Mouse (Mus musculus) heart, embryonic 11.5 days (tissue): ENCODE results near the gene BC017158. TPM values are rescaled to one million over a fixed set of nuclear protein-coding genes. Genes with fewer than 3 reads are reported as not detected.
A peak's percentile ranks its signal among the peaks of the same experiment; 100 is the strongest.

Source experiments
- ATAC-seq: fragments of 200-750 bp; cut with Nextera tagmentation; replicated peaks from 2 replicates; pipeline ENCODE4 v1.8.0; 2017; ENCODE audit warnings: moderate library complexity; ENCODE audit not compliant: insufficient number of reproducible peaks, low FRiP score, low TSS enrichment
- H3K27ac ChIP-seq: fragments of 300-500 bp; sonication (generic); 2 replicates; pipeline ENCODE4 v1.5.1; 2014; ENCODE audit warnings: mild to moderate bottlenecking, low read depth, low read length
- H3K27me3 ChIP-seq: fragments of 300-500 bp; sonication (generic); 2 replicates; pipeline ENCODE4 v1.6.1; 2014; ENCODE audit warnings: mild to moderate bottlenecking, low read length, mixed read lengths; ENCODE audit not compliant: control insufficient read depth, insufficient read depth
- H3K36me3 ChIP-seq: fragments of 300-500 bp; sonication (generic); 2 replicates; pipeline ENCODE4 v1.6.1; 2014; ENCODE audit warnings: mild to moderate bottlenecking, low read length, moderate library complexity, mixed read lengths; ENCODE audit not compliant: control insufficient read depth, insufficient read depth
- H3K4me1 ChIP-seq: fragments of 300-500 bp; sonication (generic); 2 replicates; pipeline ENCODE4 v1.6.1; 2014; ENCODE audit warnings: low read length; ENCODE audit not compliant: control insufficient read depth, insufficient read depth
- H3K4me2 ChIP-seq: fragments of 300-500 bp; sonication (generic); 2 replicates; pipeline ENCODE4 v1.6.1; 2014; ENCODE audit warnings: mild to moderate bottlenecking, moderate library complexity
- H3K4me3 ChIP-seq: fragments of 300-500 bp; sonication (generic); 2 replicates; pipeline ENCODE4 v1.5.1; 2014; ENCODE audit warnings: low read depth, low read length
- H3K9ac ChIP-seq: fragments of 300-500 bp; sonication (generic); 2 replicates; pipeline ENCODE4 v1.6.1; 2014; ENCODE audit warnings: mild to moderate bottlenecking, low read depth, low read length, moderate library complexity
- H3K9me3 ChIP-seq: fragments of 300-500 bp; sonication (generic); replicated peaks from 2 replicates; pipeline ENCODE4 v1.6.1; 2016; ENCODE audit warnings: low read length; ENCODE audit not compliant: control insufficient read depth
- WGBS: fragments of 180-500 bp; shearing (Covaris S2); extraction: QIAGEN DNeasy Blood & Tissue Kit; methylation state at CpG from one replicate; pipeline ENCODE4 v1.1.7; 2014; ENCODE audit not compliant: insufficient replicate concordance; 5-methylcytosine and 5-hydroxymethylcytosine counted together
- polyA plus RNA-seq: library from polyadenylated mRNA; unstranded; fragments of >200 nt; fragmentation: Nextera tagmentation; extraction: Ambion mirVana; gene quantifications from 2 replicates; pipeline ENCODE4 v1.2.1, GENCODE M21; 2014

The BC017158 gene
- polyA plus RNA-seq, 1 experiment from 2014 or later, result 18.2 TPM

DNA sequence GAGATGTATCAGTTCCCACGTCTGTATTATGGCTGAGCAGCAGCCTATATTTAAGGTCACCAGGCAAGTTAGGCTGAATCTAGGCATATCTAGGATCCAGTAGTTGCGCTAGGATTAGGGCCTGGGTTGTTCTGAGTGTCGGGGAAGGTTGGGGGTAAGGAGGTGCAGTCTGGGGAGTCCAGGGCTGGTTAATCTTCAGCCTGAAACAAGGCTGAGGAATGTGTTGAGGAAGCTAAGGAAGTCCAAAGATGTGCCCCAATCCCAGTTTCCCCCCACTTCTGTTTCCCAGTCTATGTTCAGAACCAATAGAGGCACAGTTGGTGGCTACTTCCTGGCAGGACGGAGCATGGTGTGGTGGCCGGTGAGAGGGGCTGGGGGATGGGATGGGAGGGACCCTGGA, 31.9 kb downstream of the BC017158 start:
- H3K27ac ChIP-seq, result no peak overlapping the region
- no peaks in the 10 kb centered on the region for H3K27me3 ChIP-seq
- no peak overlapping the region for H3K4me2 ChIP-seq
- ATAC-seq, result no peak
- no peak overlapping the region for H3K9ac ChIP-seq
- no peak overlapping the region for H3K4me3 ChIP-seq
- 0 out of 2 replicates have a peak, but pooled peaks cover 4% of the 10 kb centered on the region for H3K4me1 ChIP-seq
- 70% methylated on average over 5 of the region's 5 CpGs for WGBS
- H3K9me3 ChIP-seq, result no peaks in the 10 kb centered on the region
- no peaks in the 10 kb centered on the region for H3K36me3 ChIP-seq

DNA sequence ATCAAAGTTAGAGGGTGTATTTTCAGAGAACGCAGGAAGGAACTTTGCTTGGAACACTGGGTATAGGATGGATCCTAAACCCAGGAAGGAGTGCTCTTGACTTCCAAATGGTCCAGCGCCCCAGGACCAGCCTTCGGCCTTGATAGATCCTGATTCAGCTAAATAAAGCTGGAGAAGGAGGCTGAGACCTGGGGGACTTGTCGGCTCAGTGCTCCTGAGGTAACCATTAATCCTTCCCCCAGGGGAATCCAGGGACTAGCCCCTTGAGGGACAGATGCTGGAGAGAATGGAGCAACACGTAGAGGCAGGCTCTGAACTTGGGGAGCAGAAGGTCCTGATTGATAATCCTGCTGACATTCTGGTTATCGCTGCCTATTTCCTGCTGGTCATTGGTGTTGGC, 32.6 kb downstream of the BC017158 start, which contains the start of gene Slc5a2:
Gene Slc5a2 (plus strand): TSS at position 247 of the 400 bp plus-strand sequence.
- no peak within 1 kb of the TSS for H3K27ac ChIP-seq

DNA sequence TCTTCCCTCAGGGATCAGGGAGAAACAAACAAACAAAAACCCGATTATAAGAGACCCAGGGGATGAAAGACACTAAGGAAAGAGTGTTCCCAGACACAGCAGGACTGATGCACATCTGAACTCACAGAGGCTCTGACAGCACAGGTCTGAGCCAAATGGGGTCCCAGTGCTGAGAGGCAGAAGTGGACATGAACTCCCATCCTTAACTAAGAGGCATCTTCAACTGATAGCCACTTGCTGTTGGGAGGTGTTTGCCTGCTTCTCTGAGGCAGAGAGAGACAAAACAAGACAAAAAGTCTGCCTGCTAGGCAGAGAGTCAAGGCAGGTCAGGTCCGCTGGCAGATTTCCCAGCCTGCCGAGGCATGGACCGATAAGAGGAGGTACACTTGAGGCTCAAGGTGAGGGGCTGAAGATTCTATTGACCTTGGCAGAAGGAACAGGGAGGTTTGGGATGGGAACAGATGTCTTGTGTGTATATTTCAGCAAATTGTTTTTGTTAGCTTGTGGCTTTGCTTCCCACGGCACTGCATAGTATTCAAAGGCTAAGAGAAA, 41.1 kb downstream of the BC017158 start:
- no peak overlapping the region for H3K27ac ChIP-seq
- H3K9ac ChIP-seq, result no peak overlapping the region
- H3K27me3 ChIP-seq, result no peaks in the 10 kb centered on the region
- ATAC-seq, result no peak
- 0 out of 2 replicates have a peak, but pooled peaks cover 6% of the 10 kb centered on the region for H3K36me3 ChIP-seq
- WGBS, result 35% methylated on average over 5 of the region's 5 CpGs
- H3K4me3 ChIP-seq, result no peak overlapping the region
- H3K4me1 ChIP-seq, result peaks cover 10% of the 10 kb centered on the region
- H3K4me2 ChIP-seq, result no peak overlapping the region
- no peaks in the 10 kb centered on the region for H3K9me3 ChIP-seq

More for the DNA sequence above, 32.6 kb downstream of the BC017158 start, which contains the start of gene Slc5a2:
- Histone ChIP-seq H3K9me3 (no peaks in the 10 kb centered on the region), H3K4me1 (0 out of 2 replicates have a peak, but pooled peaks cover 4% of the 10 kb centered on the region), H3K36me3 (no peaks in the 10 kb centered on the region), H3K4me2 (no peak within 1 kb of the TSS), H3K27me3 (no peaks in the 10 kb centered on the region), H3K4me3 (no peak within 1 kb of the TSS), H3K9ac (no peak within 1 kb of the TSS)
- ATAC-seq, result no peak
- 71% methylated on average over 6 of the region's 6 CpGs for WGBS

- no peak overlapping the region for H3K4me3 ChIP-seq
- 80% methylated on average over 5 of the region's 5 CpGs for WGBS
- peaks cover 10% of the 10 kb centered on the region for H3K4me1 ChIP-seq
- H3K9me3 ChIP-seq, result no peaks in the 10 kb centered on the region
- H3K27me3 ChIP-seq, result no peaks in the 10 kb centered on the region
- H3K4me2 ChIP-seq, result no peak overlapping the region
- H3K36me3 ChIP-seq, result peaks cover 6% of the 10 kb centered on the region; the same call in 1 of the 2 replicates
- ATAC-seq, result no peak
- no peak overlapping the region for H3K27ac ChIP-seq
- no peak overlapping the region for H3K9ac ChIP-seq
Measured at GRCm38 (mm10) chr7:128255757-128256156, 42.2 kb downstream of the BC017158 start.

DNA sequence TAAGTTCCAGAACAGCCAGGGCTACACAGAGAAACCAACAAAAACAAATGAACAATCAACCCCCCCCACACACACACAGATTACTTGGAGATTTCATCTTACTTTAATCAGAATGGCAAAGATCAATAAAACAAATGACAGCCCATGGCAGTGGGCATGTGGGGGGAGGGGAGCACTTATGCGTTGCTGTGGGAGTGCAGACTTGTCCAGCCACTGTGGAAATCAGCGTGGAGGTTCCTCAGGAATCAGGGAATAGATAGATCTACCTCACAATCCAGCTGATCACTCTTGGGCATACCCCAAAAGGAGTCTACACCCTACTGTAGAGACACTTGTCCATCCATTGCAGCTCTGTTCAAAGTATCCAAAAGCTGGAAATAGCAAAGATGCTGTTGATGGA, 43.0 kb downstream of the BC017158 start:
- H3K9ac ChIP-seq, result no peak overlapping the region
- peaks cover 10% of the 10 kb centered on the region for H3K4me1 ChIP-seq
- H3K36me3 ChIP-seq, result peaks cover 8% of the 10 kb centered on the region; the same call in 1 of the 2 replicates
- no peak for ATAC-seq
- H3K4me3 ChIP-seq, result no peak overlapping the region
- WGBS, result 63% methylated on average over 2 of the region's 2 CpGs
- no peak overlapping the region for H3K27ac ChIP-seq
- no peak overlapping the region for H3K4me2 ChIP-seq
- no peaks in the 10 kb centered on the region for H3K27me3 ChIP-seq
- H3K9me3 ChIP-seq, result no peaks in the 10 kb centered on the region

GRCm38 (mm10) chr7:128252609-128253008, 45.4 kb downstream of the BC017158 start:
- Histone ChIP-seq H3K9me3 (no peaks in the 10 kb centered on the region), H3K9ac (no peak overlapping the region), H3K4me2 (peak overlapping the region; percentile 27), H3K4me1 (peaks cover 19% of the 10 kb centered on the region), H3K27ac (no peak overlapping the region), H3K4me3 (no peak overlapping the region), H3K27me3 (no peaks in the 10 kb centered on the region), H3K36me3 (peaks cover 13% of the 10 kb centered on the region; the same call in 1 of the 2 replicates)
- ATAC-seq, result no peak
- 27% methylated on average over 24 of the region's 24 CpGs for WGBS

DNA sequence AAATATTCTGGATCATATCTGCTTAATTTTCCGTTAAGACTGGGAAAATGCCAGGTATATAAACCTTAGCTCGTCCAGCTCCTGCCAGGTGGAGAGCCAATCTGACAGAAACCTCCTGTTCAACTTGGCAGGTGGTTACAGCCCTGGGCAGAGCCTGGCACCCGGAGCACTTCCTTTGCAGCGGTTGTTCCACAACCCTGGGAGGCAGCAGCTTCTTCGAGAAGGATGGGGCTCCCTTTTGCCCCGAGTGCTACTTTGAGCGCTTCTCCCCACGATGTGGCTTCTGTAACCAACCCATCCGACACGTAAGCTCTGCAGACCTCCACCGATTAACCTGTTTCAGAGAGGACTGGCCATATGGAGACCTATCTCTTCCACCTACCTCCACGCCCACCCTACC, 46.0 kb downstream of the BC017158 start:
- Histone ChIP-seq H3K4me1 (peaks cover 13% of the 10 kb centered on the region), H3K4me3 (no peak overlapping the region), H3K27me3 (no peaks in the 10 kb centered on the region), H3K27ac (no peak overlapping the region), H3K4me2 (peak overlapping the region; percentile 27; the same call in 1 of the 2 replicates), H3K9ac (no peak overlapping the region), H3K9me3 (no peaks in the 10 kb centered on the region), H3K36me3 (peaks cover 13% of the 10 kb centered on the region; the same call in 1 of the 2 replicates)
- no peak for ATAC-seq
- WGBS, result 64% methylated on average over 12 of the region's 12 CpGs

DNA sequence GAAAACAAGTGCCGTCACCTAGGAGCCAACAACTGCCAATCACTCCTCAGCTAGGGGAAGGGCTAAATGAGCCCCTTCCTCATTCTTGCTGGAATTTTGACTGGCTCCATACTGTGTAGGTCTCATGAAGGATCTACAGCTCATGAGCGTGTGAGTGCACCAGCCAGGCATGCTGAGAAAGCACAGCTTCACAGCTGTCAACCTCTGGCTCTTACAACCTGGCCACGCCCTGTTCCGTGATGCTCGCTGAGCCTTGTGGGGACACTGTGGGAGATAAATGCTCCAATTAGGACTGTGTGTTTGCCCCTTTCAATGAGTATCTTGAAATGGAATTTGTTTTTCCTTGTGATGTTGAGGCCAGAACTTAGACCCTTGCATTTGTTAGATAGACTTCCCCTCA, 48.0 kb downstream of the BC017158 start:
- Histone ChIP-seq H3K9ac (no peak overlapping the region), H3K4me1 (peaks cover 19% of the 10 kb centered on the region), H3K27ac (no peak overlapping the region), H3K36me3 (peaks cover 15% of the 10 kb centered on the region; the same call in 1 of the 2 replicates), H3K4me2 (no peak overlapping the region), H3K4me3 (no peak overlapping the region), H3K9me3 (no peaks in the 10 kb centered on the region), H3K27me3 (no peaks in the 10 kb centered on the region)
- no peak for ATAC-seq
- WGBS, result 78% methylated on average over 5 of the region's 5 CpGs
